In genomic region chr9:62519787-62520503, GRCm38 (mm10) we compare ENCODE assay signal across 10 mouse cellular contexts. TPM values are rescaled to one million over a fixed set of nuclear protein-coding genes. Genes with fewer than 3 reads are reported as not detected.
DNase-seq lines count a peak whose midpoint lies in the region; ATAC-seq and TF ChIP-seq lines count a peak whose summit lies in the region.
"Had no signal": no experiment of that assay in that cellular context is flagged by ENCODE, and none has a peak within 500 bp of the region (broad histone marks: within the 10 kb centered on the region; RNA-seq: fewer than 3 reads in every experiment).

No protein-coding gene starts in this region.

- H3K4me1 ChIP-seq in hindbrain, embryonic 14.5 days (replicated peaks; ENCODE audit: control insufficient read depth, insufficient read depth, low read length): peaks cover 67% of the 10 kb centered on the region
- 0 out of 2 replicates have a peak, but pooled peaks cover 3% of the 10 kb centered on the region for H3K4me1 ChIP-seq in intestine, postnatal 0 days (replicated peaks; ENCODE audit: control insufficient read depth, insufficient read depth, low read length)

- H3K27me3 ChIP-seq in hindbrain, embryonic 14.5 days (ENCODE audit: control insufficient read depth, insufficient read depth, low read length): no peaks in the 10 kb centered on the region
- H3K27me3 ChIP-seq in intestine, postnatal 0 days (replicated peaks; ENCODE audit: control insufficient read depth, insufficient read depth, low read length): no peaks in the 10 kb centered on the region

- no peaks in the 10 kb centered on the region for H3K36me3 ChIP-seq in hindbrain, embryonic 14.5 days (replicated peaks; ENCODE audit: control insufficient read depth, insufficient read depth)
- H3K36me3 ChIP-seq in intestine, postnatal 0 days (ENCODE audit: control insufficient read depth, insufficient read depth): no peaks in the 10 kb centered on the region

- H3K4me3 ChIP-seq in gastrocnemius, adult 2 months: peak overlapping the region; percentile 58; the same call in 1 of the 2 replicates
- H3K4me3 ChIP-seq in hindbrain, embryonic 14.5 days (replicated peaks; ENCODE audit: low read length): no peak overlapping the region
- no peak overlapping the region for H3K4me3 ChIP-seq in intestine, postnatal 0 days (ENCODE audit: low read depth, low read length)

- peak overlapping the region; percentile 87 for H3K27ac ChIP-seq in gastrocnemius, adult 2 months
- peak overlapping the region; percentile 33; the same call in 1 of the 2 replicates for H3K27ac ChIP-seq in hindbrain, embryonic 14.5 days
- H3K27ac ChIP-seq in intestine, postnatal 0 days (ENCODE audit: low read depth, low read length): no peak overlapping the region
- H3K27ac ChIP-seq: kidney, postnatal 0 days had no signal

- no peak overlapping the region for H3K9ac ChIP-seq in hindbrain, embryonic 14.5 days
- no peak overlapping the region for H3K9ac ChIP-seq in intestine, postnatal 0 days (ENCODE audit: low read depth, low read length)

- no peaks in the 10 kb centered on the region for H3K9me3 ChIP-seq in hindbrain, embryonic 14.5 days (ENCODE audit: control insufficient read depth, low read length)
- H3K9me3 ChIP-seq in intestine, postnatal 0 days (ENCODE audit: control insufficient read depth): no peaks in the 10 kb centered on the region

- peak; percentile 21; the same call in 1 of the 2 replicates for ATAC-seq in hindbrain, embryonic 14.5 days (ENCODE audit: low FRiP score)
- no peak for ATAC-seq in frontal cortex, adult (ENCODE audit: low TSS enrichment)
- ATAC-seq in intestine, postnatal 0 days: no peak

- TF ChIP-seq CTCF in gastrocnemius, adult 2 months (IDR thresholded peaks at IDR 0.05): no peak
- TF ChIP-seq CTCF in intestine, postnatal 0 days (IDR thresholded peaks at IDR 0.05; ENCODE audit: low read depth): no peak

- DNase-seq in gastrocnemius, adult 2 months: no peak
- no peak for DNase-seq in gastrocnemius, postnatal 25 days
- DNase-seq in right cerebral cortex, postnatal 4 days: peak; percentile 45
- DNase-seq in right cerebral cortex, adult 18-20 months: no peak
- no peak for DNase-seq in hindbrain, embryonic 14.5 days (ENCODE audit: low spot score)
- no peak for DNase-seq in lung, adult 18-20 months
- DNase-seq: adrenal gland, postnatal 36 days had no signal

- intact Hi-C loops in gastrocnemius, adult 2 months (cut with DNase I): no loop called here

- no peak overlapping the region for H3K4me2 ChIP-seq in hindbrain, embryonic 14.5 days (replicated peaks)
- no peak overlapping the region for H3K4me2 ChIP-seq in intestine, postnatal 0 days (replicated peaks; ENCODE audit: low read depth)

- 45% methylated on average over 15 of the region's 15 CpGs for WGBS in hindbrain, embryonic 14.5 days
- WGBS in intestine, postnatal 0 days: 79% methylated on average over 15 of the region's 15 CpGs

RNA-seq across cellular contexts. Expression of gene Coro2b, which starts 16.9 kb away (rescaled TPM):
- 1 to 10 TPM; 6.7 to 8.7 TPM for total RNA-seq in gastrocnemius, adult 2 months (2021)
- total RNA-seq in gastrocnemius, postnatal 25 days (2021): 1 to 10 TPM; 5.1 to 6.5 TPM
- 35.8 and 38.5 TPM in 2 replicates for polyA plus RNA-seq in hindbrain, embryonic 14.5 days (2014; fragmentation: Nextera tagmentation; extraction: Ambion mirVana)
- 2.8 and 2.9 TPM in 2 replicates for polyA plus RNA-seq in intestine, postnatal 0 days (2015; fragmentation: Nextera tagmentation; extraction: Ambion mirVana)
